Mouse (Mus musculus): ENCODE measurements around the gene Tnrc6a. TPM values are rescaled to one million over a fixed set of nuclear protein-coding genes. Genes with fewer than 3 reads are reported as not detected.

Tnrc6a gene
- polyA plus RNA-seq, 1 experiment from 2014 or later: 54.5 TPM

DNA sequence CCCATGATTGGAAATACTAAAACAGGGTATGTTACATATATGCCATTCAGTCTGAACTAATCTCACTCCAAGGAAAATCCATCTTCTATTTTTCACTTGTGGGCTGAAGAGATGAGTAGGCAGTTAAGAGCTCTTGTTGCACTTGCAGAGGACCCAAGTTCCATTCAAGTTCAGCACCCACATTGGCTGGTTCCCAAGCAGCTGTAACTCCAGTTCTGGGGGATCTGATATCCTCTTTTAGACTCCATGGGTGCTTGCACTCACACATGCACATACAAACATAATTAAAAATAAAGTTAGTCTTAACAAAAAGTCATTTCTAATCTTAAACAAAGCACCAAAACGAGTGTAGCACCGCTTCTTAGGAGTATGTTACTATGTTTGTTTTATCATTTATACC lies 5.4 kb downstream of the Tnrc6a start:
- H3K9me3 ChIP-seq (ENCODE audit: control insufficient read depth, low read length): no peaks in the 10 kb centered on the region
- H3K36me3 ChIP-seq (ENCODE audit: control insufficient read depth, insufficient read depth, low read length): peaks cover 33% of the 10 kb centered on the region
- 63% methylated on average over 2 of the region's 2 CpGs for WGBS
- no peak overlapping the region for H3K9ac ChIP-seq (ENCODE audit: low read length)
- ATAC-seq (replicated peaks; ENCODE audit: low FRiP score, low TSS enrichment, low read depth) (no peak), DNase-seq (ENCODE audit: low spot score) (no peak)
- no peak overlapping the region for H3K27ac ChIP-seq (ENCODE audit: low read depth)
- H3K4me2 ChIP-seq (ENCODE audit: low read length): no peak overlapping the region
- H3K4me1 ChIP-seq (replicated peaks; ENCODE audit: control insufficient read depth, insufficient read depth, low read length): peaks cover 25% of the 10 kb centered on the region
- no peak overlapping the region for H3K4me3 ChIP-seq (ENCODE audit: low read depth, low read length)
- no peaks in the 10 kb centered on the region for H3K27me3 ChIP-seq (replicated peaks; ENCODE audit: control insufficient read depth, insufficient read depth, low read length)

DNA sequence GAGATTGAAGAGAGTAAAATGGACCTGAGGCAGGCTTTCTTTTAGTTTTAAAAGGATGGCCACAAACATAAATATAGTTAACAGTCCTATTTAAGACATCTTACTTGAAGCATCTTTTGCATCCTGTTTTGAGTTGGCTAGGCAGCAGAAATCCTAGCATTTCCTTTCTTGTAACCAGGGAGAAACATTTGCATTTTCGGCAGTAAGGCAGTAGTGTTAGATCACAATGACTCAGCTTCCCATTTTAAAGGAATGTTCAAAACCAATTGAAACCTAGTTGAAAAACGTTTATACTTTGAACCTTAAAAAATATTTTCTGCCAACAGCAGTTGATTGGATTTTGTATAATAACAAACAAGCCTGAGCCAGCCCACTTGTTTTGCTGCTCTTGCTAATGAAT lies 6.5 kb downstream of the Tnrc6a start:
- H3K4me2 ChIP-seq (ENCODE audit: low read length): no peak overlapping the region
- DNase-seq (ENCODE audit: low spot score) (no peak), ATAC-seq (replicated peaks; ENCODE audit: low FRiP score, low TSS enrichment, low read depth) (no peak)
- H3K36me3 ChIP-seq (ENCODE audit: control insufficient read depth, insufficient read depth, low read length): peaks cover 33% of the 10 kb centered on the region
- no peaks in the 10 kb centered on the region for H3K9me3 ChIP-seq (ENCODE audit: control insufficient read depth, low read length)
- peaks cover 23% of the 10 kb centered on the region for H3K4me1 ChIP-seq (replicated peaks; ENCODE audit: control insufficient read depth, insufficient read depth, low read length)
- H3K4me3 ChIP-seq (ENCODE audit: low read depth, low read length): no peak overlapping the region
- WGBS: 37% methylated on average over 2 of the region's 2 CpGs
- H3K27me3 ChIP-seq (replicated peaks; ENCODE audit: control insufficient read depth, insufficient read depth, low read length): no peaks in the 10 kb centered on the region
- H3K9ac ChIP-seq (ENCODE audit: low read length): no peak overlapping the region
- H3K27ac ChIP-seq (ENCODE audit: low read depth): no peak overlapping the region

DNA sequence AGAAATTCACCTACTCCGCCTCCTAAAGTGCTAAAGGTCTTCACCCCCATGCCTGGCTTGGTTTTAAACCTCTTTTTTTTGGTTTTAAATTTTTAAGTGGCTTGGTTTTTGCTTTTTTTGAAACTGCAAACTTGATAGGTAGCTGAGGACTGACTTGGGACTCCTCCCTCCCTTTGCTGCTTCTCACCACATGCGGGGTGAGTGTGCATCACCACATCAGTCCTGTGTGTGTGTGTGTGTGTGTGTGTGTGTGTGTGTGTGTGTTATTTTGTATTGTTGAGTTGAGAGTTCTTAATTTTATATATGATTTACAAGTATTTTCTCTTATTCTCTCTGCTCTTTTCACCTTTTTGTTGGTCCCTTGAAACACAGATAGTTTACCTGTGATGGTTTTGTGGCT lies 8.7 kb downstream of the Tnrc6a start:
- no peak overlapping the region for H3K27ac ChIP-seq (ENCODE audit: low read depth)
- no peak overlapping the region for H3K9ac ChIP-seq (ENCODE audit: low read length)
- no peaks in the 10 kb centered on the region for H3K9me3 ChIP-seq (ENCODE audit: control insufficient read depth, low read length)
- no peak for DNase-seq (ENCODE audit: low spot score)
- no peak overlapping the region for H3K4me3 ChIP-seq (ENCODE audit: low read depth, low read length)
- WGBS: 91% methylated on average over 2 of the region's 2 CpGs
- no peaks in the 10 kb centered on the region for H3K27me3 ChIP-seq (replicated peaks; ENCODE audit: control insufficient read depth, insufficient read depth, low read length)
- no peak overlapping the region for H3K4me2 ChIP-seq (ENCODE audit: low read length)
- peaks cover 27% of the 10 kb centered on the region for H3K4me1 ChIP-seq (replicated peaks; ENCODE audit: control insufficient read depth, insufficient read depth, low read length)
- H3K36me3 ChIP-seq (ENCODE audit: control insufficient read depth, insufficient read depth, low read length): peaks cover 32% of the 10 kb centered on the region
- no peak for ATAC-seq (replicated peaks; ENCODE audit: low FRiP score, low TSS enrichment, low read depth)

DNA sequence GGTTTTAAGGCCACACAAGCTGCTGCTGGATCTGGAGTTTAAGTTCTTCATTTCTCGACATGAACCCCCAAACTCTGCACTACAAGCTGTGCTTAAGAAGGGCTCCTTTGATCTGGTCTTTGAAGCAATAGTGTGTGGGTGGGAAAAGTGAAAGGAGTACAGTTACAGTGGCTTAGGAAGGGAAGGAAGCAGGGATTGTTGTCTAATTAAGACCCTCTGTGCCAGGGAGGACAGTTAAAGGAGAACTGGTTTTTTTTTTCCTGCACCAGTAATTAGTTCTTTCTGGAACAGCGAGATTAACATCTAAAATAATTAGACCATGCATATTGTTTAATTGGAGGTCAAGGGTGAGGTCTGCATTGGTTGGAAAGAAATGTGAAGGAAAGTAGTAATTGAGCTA lies 11.2 kb downstream of the Tnrc6a start:
- Histone ChIP-seq H3K36me3 (ENCODE audit: control insufficient read depth, insufficient read depth, low read length) (peaks cover 42% of the 10 kb centered on the region), H3K4me3 (ENCODE audit: low read depth, low read length) (no peak overlapping the region), H3K4me2 (ENCODE audit: low read length) (no peak overlapping the region), H3K27me3 (replicated peaks; ENCODE audit: control insufficient read depth, insufficient read depth, low read length) (no peaks in the 10 kb centered on the region), H3K4me1 (replicated peaks; ENCODE audit: control insufficient read depth, insufficient read depth, low read length) (peaks cover 19% of the 10 kb centered on the region), H3K9ac (ENCODE audit: low read length) (no peak overlapping the region), H3K9me3 (ENCODE audit: control insufficient read depth, low read length) (no peaks in the 10 kb centered on the region), H3K27ac (ENCODE audit: low read depth) (no peak overlapping the region)
- no peak for DNase-seq (ENCODE audit: low spot score)
- ATAC-seq (replicated peaks; ENCODE audit: low FRiP score, low TSS enrichment, low read depth): no peak
- 50% methylated on average over 2 of the region's 2 CpGs for WGBS

DNA sequence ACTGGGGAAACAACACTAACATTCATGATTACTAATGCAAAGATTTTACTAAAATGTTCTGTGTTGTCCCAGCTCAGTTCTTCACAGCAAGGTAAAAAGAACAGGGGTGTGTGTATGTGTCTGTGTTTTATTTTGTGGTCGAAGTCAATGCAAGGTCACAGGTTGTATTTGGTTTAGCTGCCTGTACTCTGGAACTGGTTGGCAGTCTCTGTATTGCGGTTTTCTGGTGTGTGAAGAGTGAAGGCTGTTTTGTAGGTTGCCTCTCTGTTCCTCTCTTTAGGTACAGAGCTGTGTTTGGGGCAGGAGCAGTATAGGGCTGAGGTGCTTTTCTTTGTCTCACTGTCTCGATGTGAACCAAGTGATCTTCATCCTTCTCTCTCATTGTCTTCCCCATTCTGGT lies 12.0 kb downstream of the Tnrc6a start:
- no peaks in the 10 kb centered on the region for H3K9me3 ChIP-seq (ENCODE audit: control insufficient read depth, low read length)
- ATAC-seq (replicated peaks; ENCODE audit: low FRiP score, low TSS enrichment, low read depth): no peak
- H3K27me3 ChIP-seq (replicated peaks; ENCODE audit: control insufficient read depth, insufficient read depth, low read length): no peaks in the 10 kb centered on the region
- 76% methylated on average over 3 of the region's 3 CpGs for WGBS
- H3K9ac ChIP-seq (ENCODE audit: low read length): no peak overlapping the region
- H3K4me3 ChIP-seq (ENCODE audit: low read depth, low read length): no peak overlapping the region
- DNase-seq (ENCODE audit: low spot score): no peak
- H3K4me2 ChIP-seq (ENCODE audit: low read length): no peak overlapping the region
- H3K36me3 ChIP-seq (ENCODE audit: control insufficient read depth, insufficient read depth, low read length): peaks cover 43% of the 10 kb centered on the region
- H3K4me1 ChIP-seq (replicated peaks; ENCODE audit: control insufficient read depth, insufficient read depth, low read length): peaks cover 16% of the 10 kb centered on the region
- H3K27ac ChIP-seq (ENCODE audit: low read depth): no peak overlapping the region

DNA sequence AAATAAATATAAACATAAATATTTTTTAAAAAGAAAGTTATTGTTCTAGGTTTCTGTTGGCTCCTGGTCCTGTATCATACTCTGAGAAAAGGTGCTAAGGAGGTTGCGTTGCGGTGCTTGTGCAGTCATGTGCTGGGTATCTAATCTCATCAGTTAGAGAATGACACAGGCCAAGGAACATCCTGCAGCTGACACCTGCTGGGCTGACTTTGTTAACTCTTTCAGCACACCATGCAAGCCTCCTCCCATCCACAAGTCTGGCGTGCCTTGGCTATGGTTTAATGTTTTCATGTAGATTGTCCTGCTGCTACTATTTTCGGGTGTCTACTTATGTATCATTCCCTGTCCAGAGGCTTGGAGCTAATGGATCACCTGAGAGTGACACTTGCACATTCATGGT lies 14.3 kb downstream of the Tnrc6a start:
- Histone ChIP-seq H3K4me1 (replicated peaks; ENCODE audit: control insufficient read depth, insufficient read depth, low read length) (peaks cover 16% of the 10 kb centered on the region), H3K4me2 (ENCODE audit: low read length) (no peak overlapping the region), H3K9me3 (ENCODE audit: control insufficient read depth, low read length) (no peaks in the 10 kb centered on the region), H3K27me3 (replicated peaks; ENCODE audit: control insufficient read depth, insufficient read depth, low read length) (no peaks in the 10 kb centered on the region), H3K27ac (ENCODE audit: low read depth) (no peak overlapping the region), H3K36me3 (ENCODE audit: control insufficient read depth, insufficient read depth, low read length) (peaks cover 36% of the 10 kb centered on the region), H3K4me3 (ENCODE audit: low read depth, low read length) (no peak overlapping the region), H3K9ac (ENCODE audit: low read length) (no peak overlapping the region)
- ATAC-seq (replicated peaks; ENCODE audit: low FRiP score, low TSS enrichment, low read depth) (no peak), DNase-seq (ENCODE audit: low spot score) (no peak)
- 89% methylated on average over 4 of the region's 4 CpGs for WGBS

DNA sequence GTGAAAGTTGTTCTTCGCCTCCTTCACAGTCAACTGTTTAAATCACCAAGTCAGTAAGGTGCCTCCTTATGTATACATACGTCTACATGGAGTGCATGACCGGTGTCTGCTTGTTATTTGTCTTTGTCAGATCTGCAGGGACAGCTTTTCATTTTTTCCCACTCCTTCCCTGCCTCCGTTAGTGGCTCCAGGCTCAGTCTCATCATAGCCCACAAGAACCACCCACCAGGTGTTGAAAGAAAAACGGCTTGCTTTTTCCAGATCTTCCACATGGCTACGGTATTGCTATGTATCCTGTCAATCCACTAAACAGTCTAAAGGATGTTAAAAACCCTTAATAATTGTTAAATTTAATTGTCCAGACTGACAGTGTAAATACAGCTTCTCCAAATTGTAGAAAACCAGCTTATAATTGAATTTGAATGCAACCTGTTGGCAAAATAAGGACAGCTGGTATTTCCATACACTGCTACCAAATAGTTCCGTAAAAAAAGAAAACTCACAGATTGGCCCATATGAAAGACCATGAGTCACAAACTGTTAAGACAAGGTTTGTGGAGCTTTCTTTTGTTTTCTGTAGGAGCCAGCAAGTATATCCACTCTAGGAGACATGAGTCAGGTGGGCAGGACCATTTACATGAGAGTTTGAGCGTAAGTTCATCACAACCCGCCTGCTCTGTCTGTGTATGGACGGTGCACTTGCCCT lies 22.6 kb downstream of the Tnrc6a start:
- no peak overlapping the region for H3K27ac ChIP-seq (ENCODE audit: low read depth)
- no peak overlapping the region for H3K4me3 ChIP-seq (ENCODE audit: low read depth, low read length)
- H3K27me3 ChIP-seq (replicated peaks; ENCODE audit: control insufficient read depth, insufficient read depth, low read length): no peaks in the 10 kb centered on the region
- H3K9ac ChIP-seq (ENCODE audit: low read length): no peak overlapping the region
- no peak overlapping the region for H3K4me2 ChIP-seq (ENCODE audit: low read length)
- WGBS: 84% methylated on average over 10 of the region's 10 CpGs
- peaks cover 39% of the 10 kb centered on the region; the same call in 1 of the 2 replicates for H3K36me3 ChIP-seq (ENCODE audit: control insufficient read depth, insufficient read depth, low read length)
- DNase-seq (ENCODE audit: low spot score): no peak
- ATAC-seq (replicated peaks; ENCODE audit: low FRiP score, low TSS enrichment, low read depth): no peak
- no peaks in the 10 kb centered on the region for H3K4me1 ChIP-seq (replicated peaks; ENCODE audit: control insufficient read depth, insufficient read depth, low read length)
- no peaks in the 10 kb centered on the region for H3K9me3 ChIP-seq (ENCODE audit: control insufficient read depth, low read length)

DNA sequence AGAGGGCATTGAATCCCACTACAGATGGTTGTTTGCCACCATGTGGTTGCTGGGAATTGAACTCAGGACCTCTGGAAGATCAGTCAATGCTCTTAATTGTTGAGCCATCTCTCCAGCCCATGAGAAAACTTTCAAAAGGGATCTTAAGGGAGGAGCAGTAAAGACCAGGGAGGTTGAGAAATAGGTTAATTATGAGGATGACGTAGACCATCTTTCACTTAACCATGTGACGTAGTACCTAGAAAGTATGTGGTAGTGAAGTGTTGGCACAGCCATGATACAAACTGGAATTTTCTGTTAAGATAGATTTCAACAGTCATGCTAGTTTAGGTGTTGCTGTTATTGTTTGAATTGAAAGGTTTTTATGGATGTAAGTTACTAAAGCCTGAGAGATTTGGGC lies 24.1 kb downstream of the Tnrc6a start:
- H3K4me1 ChIP-seq (replicated peaks; ENCODE audit: control insufficient read depth, insufficient read depth, low read length): no peaks in the 10 kb centered on the region
- no peak overlapping the region for H3K9ac ChIP-seq (ENCODE audit: low read length)
- no peaks in the 10 kb centered on the region for H3K27me3 ChIP-seq (replicated peaks; ENCODE audit: control insufficient read depth, insufficient read depth, low read length)
- no peak for ATAC-seq (replicated peaks; ENCODE audit: low FRiP score, low TSS enrichment, low read depth)
- no peaks in the 10 kb centered on the region for H3K9me3 ChIP-seq (ENCODE audit: control insufficient read depth, low read length)
- 99% methylated on average over 2 of the region's 2 CpGs for WGBS
- peaks cover 49% of the 10 kb centered on the region for H3K36me3 ChIP-seq (ENCODE audit: control insufficient read depth, insufficient read depth, low read length)
- H3K4me3 ChIP-seq (ENCODE audit: low read depth, low read length): no peak overlapping the region
- DNase-seq (ENCODE audit: low spot score): no peak
- no peak overlapping the region for H3K4me2 ChIP-seq (ENCODE audit: low read length)
- H3K27ac ChIP-seq (ENCODE audit: low read depth): no peak overlapping the region

DNA sequence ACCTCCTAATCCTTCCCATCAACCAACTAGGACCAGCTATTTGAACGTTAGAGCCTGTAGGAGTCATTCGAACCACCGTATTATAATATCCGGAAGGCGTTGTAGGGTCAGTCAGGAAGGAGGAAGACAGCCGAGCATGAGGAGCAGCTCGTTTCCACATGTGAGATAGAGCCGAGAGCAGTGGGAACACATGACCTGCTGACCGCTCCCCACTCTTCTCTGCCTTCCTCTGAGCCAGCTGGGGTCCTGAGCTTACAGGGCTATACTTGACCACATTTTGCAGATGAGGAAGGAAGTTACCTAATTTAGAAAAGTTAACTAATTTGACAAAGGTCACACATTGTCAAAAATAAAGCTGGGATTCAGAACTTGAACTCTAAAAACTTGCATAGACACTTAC lies 25.2 kb downstream of the Tnrc6a start:
- H3K9me3 ChIP-seq (ENCODE audit: control insufficient read depth, low read length): no peaks in the 10 kb centered on the region
- no peak for DNase-seq (ENCODE audit: low spot score)
- no peak overlapping the region for H3K4me2 ChIP-seq (ENCODE audit: low read length)
- H3K36me3 ChIP-seq (ENCODE audit: control insufficient read depth, insufficient read depth, low read length): peaks cover 58% of the 10 kb centered on the region
- ATAC-seq (replicated peaks; ENCODE audit: low FRiP score, low TSS enrichment, low read depth): no peak
- no peaks in the 10 kb centered on the region for H3K27me3 ChIP-seq (replicated peaks; ENCODE audit: control insufficient read depth, insufficient read depth, low read length)
- H3K4me1 ChIP-seq (replicated peaks; ENCODE audit: control insufficient read depth, insufficient read depth, low read length): no peaks in the 10 kb centered on the region
- no peak overlapping the region for H3K9ac ChIP-seq (ENCODE audit: low read length)
- no peak overlapping the region for H3K4me3 ChIP-seq (ENCODE audit: low read depth, low read length)
- H3K27ac ChIP-seq (ENCODE audit: low read depth): no peak overlapping the region
- 83% methylated on average over 9 of the region's 9 CpGs for WGBS
